Mouse (Mus musculus): ENCODE results near the gene Gm20219. TPM values are rescaled to one million over a fixed set of nuclear protein-coding genes. Genes with fewer than 3 reads are reported as not detected.

The Gm20219 gene
- polyA plus RNA-seq, 1 experiment from 2014 or later: 1.4 TPM

DNA sequence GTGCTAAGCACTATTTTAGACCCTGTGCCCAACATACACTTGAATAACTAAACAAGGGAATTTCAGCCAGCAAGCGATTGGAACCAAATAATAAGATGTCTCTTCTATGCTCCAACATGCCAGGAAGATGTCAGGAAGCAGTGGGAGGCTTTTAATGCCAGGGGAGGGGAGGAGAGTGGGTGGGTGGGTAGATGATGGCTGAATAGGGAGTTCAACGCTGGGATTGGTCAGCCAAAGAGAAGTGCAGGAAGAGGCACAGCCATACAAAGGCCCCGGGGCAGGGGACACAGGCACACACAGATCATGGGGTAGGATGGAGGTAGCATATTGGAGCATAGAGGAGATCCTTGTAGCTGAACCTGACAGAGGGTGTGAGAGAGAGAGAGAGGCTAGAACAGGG lies 17.3 kb downstream of the Gm20219 start:
- Histone ChIP-seq H3K9me3 (ENCODE audit: control insufficient read depth, low read length) (no peaks in the 10 kb centered on the region), H3K27me3 (replicated peaks; ENCODE audit: control insufficient read depth, insufficient read depth, low read length) (no peaks in the 10 kb centered on the region), H3K27ac (ENCODE audit: low read length) (no peak overlapping the region), H3K4me2 (ENCODE audit: low read depth, low read length) (no peak overlapping the region), H3K4me1 (ENCODE audit: control insufficient read depth, insufficient read depth, low read length) (no peaks in the 10 kb centered on the region), H3K36me3 (ENCODE audit: control insufficient read depth, insufficient read depth, low read length) (no peaks in the 10 kb centered on the region), H3K4me3 (ENCODE audit: low read length) (no peak overlapping the region), H3K9ac (ENCODE audit: low read depth, low read length) (no peak overlapping the region)
- no peak for ATAC-seq
- WGBS: 72% methylated on average over 3 of the region's 3 CpGs

DNA sequence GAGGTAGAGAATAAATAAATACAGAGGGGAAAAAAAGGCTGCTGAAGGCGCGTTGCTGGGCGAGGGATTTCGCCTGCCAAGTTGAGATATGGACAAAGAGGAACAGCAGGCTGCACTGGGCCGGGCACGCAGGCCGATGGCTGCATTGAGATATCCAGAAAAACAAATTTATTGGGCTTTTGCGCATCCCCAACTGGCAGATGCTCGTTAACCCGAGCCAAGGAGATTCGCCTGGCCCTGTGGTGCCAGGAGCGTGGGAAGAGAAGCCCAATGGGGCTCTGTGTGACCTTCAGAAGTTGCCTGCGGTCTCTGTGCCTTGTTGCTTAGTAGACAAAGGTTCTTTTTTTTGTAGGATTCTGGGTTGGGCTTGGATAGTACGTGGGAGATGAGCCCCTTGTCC lies 18.0 kb downstream of the Gm20219 start:
- Histone ChIP-seq H3K4me1 (ENCODE audit: control insufficient read depth, insufficient read depth, low read length) (no peaks in the 10 kb centered on the region), H3K4me3 (ENCODE audit: low read length) (no peak overlapping the region), H3K4me2 (ENCODE audit: low read depth, low read length) (no peak overlapping the region), H3K27ac (ENCODE audit: low read length) (no peak overlapping the region), H3K27me3 (replicated peaks; ENCODE audit: control insufficient read depth, insufficient read depth, low read length) (no peaks in the 10 kb centered on the region), H3K36me3 (ENCODE audit: control insufficient read depth, insufficient read depth, low read length) (no peaks in the 10 kb centered on the region), H3K9me3 (ENCODE audit: control insufficient read depth, low read length) (no peaks in the 10 kb centered on the region), H3K9ac (ENCODE audit: low read depth, low read length) (no peak overlapping the region)
- no peak for ATAC-seq
- 60% methylated on average over 14 of the region's 14 CpGs for WGBS

DNA sequence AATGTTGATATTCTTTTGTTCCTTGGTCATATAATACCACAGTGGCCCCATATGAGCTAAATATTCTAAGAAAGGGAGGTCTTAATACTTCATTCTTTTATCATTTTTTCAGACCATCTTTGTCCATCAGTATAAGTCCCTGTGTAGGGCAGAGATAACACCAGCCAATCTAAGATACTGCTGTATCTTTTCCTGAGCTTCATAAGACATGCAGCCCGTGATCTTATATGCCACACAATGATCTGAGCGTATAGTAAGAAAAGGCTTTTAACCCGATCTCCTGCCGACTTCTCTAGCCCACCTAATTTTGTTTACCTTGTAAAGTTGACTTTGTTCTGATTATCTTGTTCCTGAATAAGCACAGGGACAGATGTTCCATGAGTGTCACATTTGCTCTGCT lies 29.2 kb downstream of the Gm20219 start:
- Histone ChIP-seq H3K9ac (ENCODE audit: low read depth, low read length) (no peak overlapping the region), H3K27ac (ENCODE audit: low read length) (no peak overlapping the region), H3K4me1 (ENCODE audit: control insufficient read depth, insufficient read depth, low read length) (no peaks in the 10 kb centered on the region), H3K36me3 (ENCODE audit: control insufficient read depth, insufficient read depth, low read length) (no peaks in the 10 kb centered on the region), H3K9me3 (ENCODE audit: control insufficient read depth, low read length) (no peaks in the 10 kb centered on the region), H3K27me3 (replicated peaks; ENCODE audit: control insufficient read depth, insufficient read depth, low read length) (no peaks in the 10 kb centered on the region), H3K4me3 (ENCODE audit: low read length) (no peak overlapping the region), H3K4me2 (ENCODE audit: low read depth, low read length) (no peak overlapping the region)
- no peak for ATAC-seq
- WGBS: 63% methylated on average over 4 of the region's 4 CpGs

DNA sequence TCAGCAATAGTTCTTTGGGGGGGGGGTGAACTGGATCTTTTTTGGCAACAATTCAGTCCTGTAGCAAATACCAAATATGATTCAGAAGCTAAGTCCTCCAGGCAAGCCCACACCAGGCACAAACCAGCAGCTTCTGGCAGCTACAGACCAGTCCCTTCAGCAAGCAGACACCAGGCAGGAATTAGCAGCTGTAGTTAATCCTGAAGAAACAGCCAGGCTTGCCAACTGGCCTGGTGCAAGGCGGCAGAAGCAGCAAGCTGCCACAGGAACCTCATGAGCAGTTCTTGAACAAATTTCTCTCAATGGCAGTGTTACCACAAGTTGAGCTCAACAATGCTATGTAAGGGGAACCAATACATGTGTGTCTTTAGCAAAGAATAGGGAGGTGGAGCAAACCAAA lies 31.4 kb downstream of the Gm20219 start:
- Histone ChIP-seq H3K27ac (ENCODE audit: low read length) (no peak overlapping the region), H3K4me1 (ENCODE audit: control insufficient read depth, insufficient read depth, low read length) (no peaks in the 10 kb centered on the region), H3K9ac (ENCODE audit: low read depth, low read length) (no peak overlapping the region), H3K27me3 (replicated peaks; ENCODE audit: control insufficient read depth, insufficient read depth, low read length) (no peaks in the 10 kb centered on the region), H3K36me3 (ENCODE audit: control insufficient read depth, insufficient read depth, low read length) (no peaks in the 10 kb centered on the region), H3K4me3 (ENCODE audit: low read length) (no peak overlapping the region), H3K4me2 (ENCODE audit: low read depth, low read length) (no peak overlapping the region), H3K9me3 (ENCODE audit: control insufficient read depth, low read length) (no peaks in the 10 kb centered on the region)
- no peak for ATAC-seq
- 58% methylated on average over 1 of the region's 1 CpGs for WGBS

DNA sequence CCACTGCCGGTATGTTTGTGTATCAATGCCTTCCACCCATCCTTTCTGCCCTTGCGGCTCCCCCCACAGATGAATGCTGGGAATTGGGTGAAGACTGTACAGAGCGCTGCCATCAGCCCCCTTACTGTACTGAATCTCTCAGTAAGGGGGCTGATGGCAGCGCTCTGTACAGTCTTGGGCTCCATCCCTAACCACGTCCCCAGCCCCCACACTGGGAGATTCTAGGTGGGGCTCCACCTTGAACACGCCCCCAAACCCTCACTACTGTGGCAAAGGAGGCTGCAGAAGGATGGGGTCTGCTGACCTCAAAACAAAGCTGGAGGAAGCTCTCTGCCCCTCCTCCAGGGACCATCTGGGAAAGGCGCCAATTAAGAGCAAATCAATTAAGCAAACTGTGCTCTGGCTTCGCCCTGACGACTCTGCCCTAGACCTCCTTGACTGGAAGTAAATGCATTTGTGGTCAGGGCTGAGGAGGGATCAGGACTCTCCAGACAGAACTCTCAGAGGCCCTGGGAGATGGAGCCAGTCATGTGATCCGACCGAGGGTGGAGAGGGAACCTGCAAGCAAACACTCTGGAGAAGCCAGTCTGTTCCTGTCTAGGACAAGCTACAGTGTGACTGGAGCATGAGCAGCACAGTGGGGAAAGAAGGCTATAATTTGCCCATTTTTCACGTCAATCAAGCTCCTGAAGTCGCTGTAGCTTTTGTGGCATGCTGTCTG lies 38.3 kb downstream of the Gm20219 start:
- Histone ChIP-seq H3K27ac (ENCODE audit: low read length) (no peak overlapping the region), H3K9ac (ENCODE audit: low read depth, low read length) (no peak overlapping the region), H3K36me3 (ENCODE audit: control insufficient read depth, insufficient read depth, low read length) (no peaks in the 10 kb centered on the region), H3K4me1 (ENCODE audit: control insufficient read depth, insufficient read depth, low read length) (peaks cover 2% of the 10 kb centered on the region; the same call in 1 of the 2 replicates), H3K4me3 (ENCODE audit: low read length) (no peak overlapping the region), H3K9me3 (ENCODE audit: control insufficient read depth, low read length) (no peaks in the 10 kb centered on the region), H3K27me3 (replicated peaks; ENCODE audit: control insufficient read depth, insufficient read depth, low read length) (peaks cover 38% of the 10 kb centered on the region), H3K4me2 (ENCODE audit: low read depth, low read length) (no peak overlapping the region)
- ATAC-seq: peak; percentile 62
- WGBS: 13% methylated on average over 13 of the region's 13 CpGs

DNA sequence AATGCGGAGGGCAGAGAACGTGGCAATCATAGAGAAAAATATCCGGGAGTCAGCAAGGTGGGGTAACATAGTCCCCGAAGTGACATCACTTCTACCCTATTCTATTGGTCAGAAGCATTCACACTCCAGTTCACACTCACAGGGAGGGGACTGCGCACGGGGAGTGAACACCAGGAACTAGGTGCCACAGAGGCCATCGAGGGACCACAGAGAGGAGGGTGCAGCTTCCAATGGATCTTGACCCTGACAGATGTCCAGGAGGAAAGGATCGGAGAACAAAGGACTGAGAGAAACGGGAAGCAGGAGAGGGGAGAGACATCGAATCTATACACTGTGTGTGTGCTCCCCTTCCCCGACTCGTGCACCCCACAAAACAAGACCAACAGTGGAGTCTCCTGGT lies 39.3 kb downstream of the Gm20219 start:
- Histone ChIP-seq H3K27ac (ENCODE audit: low read length) (no peak overlapping the region), H3K27me3 (replicated peaks; ENCODE audit: control insufficient read depth, insufficient read depth, low read length) (peaks cover 48% of the 10 kb centered on the region), H3K4me3 (ENCODE audit: low read length) (no peak overlapping the region), H3K9ac (ENCODE audit: low read depth, low read length) (no peak overlapping the region), H3K4me1 (ENCODE audit: control insufficient read depth, insufficient read depth, low read length) (peaks cover 5% of the 10 kb centered on the region; the same call in 1 of the 2 replicates), H3K36me3 (ENCODE audit: control insufficient read depth, insufficient read depth, low read length) (no peaks in the 10 kb centered on the region), H3K4me2 (ENCODE audit: low read depth, low read length) (no peak overlapping the region), H3K9me3 (ENCODE audit: control insufficient read depth, low read length) (no peaks in the 10 kb centered on the region)
- 50% methylated on average over 12 of the region's 12 CpGs for WGBS
- no peak for ATAC-seq

DNA sequence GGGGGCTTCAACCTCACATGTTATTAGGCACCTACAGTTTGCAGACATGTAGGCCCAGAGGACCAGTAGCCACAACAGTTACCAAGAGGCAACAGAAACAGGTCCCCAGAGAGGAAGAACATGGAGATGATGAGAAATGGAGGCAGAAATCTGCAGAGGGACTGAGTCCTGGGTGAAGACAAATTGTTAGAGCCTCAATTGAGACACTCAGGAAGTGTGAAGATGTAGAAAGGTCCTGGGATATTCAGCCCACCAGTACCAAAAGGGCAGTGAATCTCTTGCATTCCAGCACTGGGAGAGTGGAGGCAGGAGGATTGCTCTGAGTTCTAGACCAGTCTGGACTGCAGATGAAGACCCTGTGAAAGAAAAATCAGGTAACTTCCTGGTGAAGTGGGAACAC lies 39.9 kb downstream of the Gm20219 start:
- no peak overlapping the region for H3K4me3 ChIP-seq (ENCODE audit: low read length)
- H3K27me3 ChIP-seq (replicated peaks; ENCODE audit: control insufficient read depth, insufficient read depth, low read length): peaks cover 51% of the 10 kb centered on the region
- ATAC-seq: no peak
- H3K36me3 ChIP-seq (ENCODE audit: control insufficient read depth, insufficient read depth, low read length): no peaks in the 10 kb centered on the region
- peaks cover 5% of the 10 kb centered on the region; the same call in 1 of the 2 replicates for H3K4me1 ChIP-seq (ENCODE audit: control insufficient read depth, insufficient read depth, low read length)
- no peak overlapping the region for H3K9ac ChIP-seq (ENCODE audit: low read depth, low read length)
- H3K9me3 ChIP-seq (ENCODE audit: control insufficient read depth, low read length): no peaks in the 10 kb centered on the region
- no peak overlapping the region for H3K27ac ChIP-seq (ENCODE audit: low read length)
- H3K4me2 ChIP-seq (ENCODE audit: low read depth, low read length): no peak overlapping the region

DNA sequence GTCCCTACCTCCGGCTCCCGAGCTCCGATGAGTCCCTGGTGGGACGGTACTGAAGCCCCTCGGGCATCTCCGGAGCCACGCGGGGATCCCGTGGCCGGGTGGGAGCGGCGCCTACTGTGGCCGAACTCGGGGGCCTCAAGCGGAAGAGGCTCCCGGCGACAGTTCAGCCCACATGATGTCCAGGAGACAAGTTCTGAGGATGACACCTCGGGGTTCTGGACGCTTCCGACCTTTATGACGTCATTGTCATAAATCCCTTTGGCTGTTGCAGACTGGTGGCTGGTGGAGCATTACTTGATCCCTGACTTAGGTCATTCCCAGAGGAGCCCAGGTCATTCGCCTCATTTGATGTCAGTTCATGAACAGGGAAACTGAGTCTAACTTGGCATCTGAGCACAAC lies 41.9 kb downstream of the Gm20219 start, which contains the start of gene Znrf4:
TSS of gene Znrf4 (minus strand) at position 122 of the 400 bp plus-strand sequence.
- 59% methylated on average over 22 of the region's 22 CpGs for WGBS
- H3K27ac ChIP-seq (ENCODE audit: low read length): no peak within 1 kb of the TSS
- H3K27me3 ChIP-seq (replicated peaks; ENCODE audit: control insufficient read depth, insufficient read depth, low read length): peaks cover 51% of the 10 kb centered on the region
- no peaks in the 10 kb centered on the region for H3K9me3 ChIP-seq (ENCODE audit: control insufficient read depth, low read length)
- H3K9ac ChIP-seq (ENCODE audit: low read depth, low read length): peak within 1 kb of the TSS; percentile 37; the same call in 1 of the 2 replicates
- ATAC-seq: no peak
- H3K4me2 ChIP-seq (ENCODE audit: low read depth, low read length): peak within 1 kb of the TSS; percentile 50
- H3K4me3 ChIP-seq (ENCODE audit: low read length): peak within 1 kb of the TSS; percentile 36
- peaks cover 5% of the 10 kb centered on the region; the same call in 1 of the 2 replicates for H3K4me1 ChIP-seq (ENCODE audit: control insufficient read depth, insufficient read depth, low read length)
- no peaks in the 10 kb centered on the region for H3K36me3 ChIP-seq (ENCODE audit: control insufficient read depth, insufficient read depth, low read length)

DNA sequence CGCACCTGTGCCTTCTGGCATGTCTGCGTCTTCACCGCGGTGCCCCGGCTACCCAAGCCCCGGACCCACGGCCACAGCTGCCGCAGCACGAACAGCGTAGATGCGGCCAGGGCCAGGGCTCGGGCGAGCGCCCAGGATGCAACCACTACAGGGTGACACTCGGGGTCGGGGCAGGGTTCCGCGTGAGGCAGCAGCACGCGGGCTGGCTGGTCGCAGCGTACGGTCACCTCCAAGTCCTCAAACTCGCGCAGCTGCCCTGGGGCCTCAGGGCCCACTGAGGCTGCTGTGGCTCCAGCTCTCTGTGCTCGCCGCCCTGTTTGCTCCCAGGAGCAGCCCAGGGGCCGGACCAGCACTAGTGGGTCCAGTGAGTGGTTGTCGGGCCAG lies 42.5 kb downstream of the Gm20219 start:
- peak overlapping the region; percentile 50; the same call in 1 of the 2 replicates for H3K4me2 ChIP-seq (ENCODE audit: low read depth, low read length)
- peaks cover 51% of the 10 kb centered on the region for H3K27me3 ChIP-seq (replicated peaks; ENCODE audit: control insufficient read depth, insufficient read depth, low read length)
- no peak overlapping the region for H3K27ac ChIP-seq (ENCODE audit: low read length)
- no peaks in the 10 kb centered on the region for H3K9me3 ChIP-seq (ENCODE audit: control insufficient read depth, low read length)
- 19% methylated on average over 29 of the region's 29 CpGs for WGBS
- H3K36me3 ChIP-seq (ENCODE audit: control insufficient read depth, insufficient read depth, low read length): no peaks in the 10 kb centered on the region
- H3K4me3 ChIP-seq (ENCODE audit: low read length): peak overlapping the region; percentile 36
- ATAC-seq: no peak
- H3K9ac ChIP-seq (ENCODE audit: low read depth, low read length): peak overlapping the region; percentile 37; the same call in 1 of the 2 replicates
- peaks cover 8% of the 10 kb centered on the region for H3K4me1 ChIP-seq (ENCODE audit: control insufficient read depth, insufficient read depth, low read length)
